Mouse (Mus musculus) liver, embryonic 14.5 days (tissue): ENCODE results near the gene Srsf10.

Experiments used
- CTCF ChIP-seq: IDR thresholded peaks from 2 replicates; pipeline ENCODE4 v1.5.1; 2016; ENCODE audit warnings: antibody characterized with exemption, low read depth, control low read depth
- EP300 ChIP-seq: IDR thresholded peaks from 2 replicates; pipeline ENCODE4 v1.6.1; 2016; ENCODE audit warnings: antibody characterized with exemption, low read depth

DNA sequence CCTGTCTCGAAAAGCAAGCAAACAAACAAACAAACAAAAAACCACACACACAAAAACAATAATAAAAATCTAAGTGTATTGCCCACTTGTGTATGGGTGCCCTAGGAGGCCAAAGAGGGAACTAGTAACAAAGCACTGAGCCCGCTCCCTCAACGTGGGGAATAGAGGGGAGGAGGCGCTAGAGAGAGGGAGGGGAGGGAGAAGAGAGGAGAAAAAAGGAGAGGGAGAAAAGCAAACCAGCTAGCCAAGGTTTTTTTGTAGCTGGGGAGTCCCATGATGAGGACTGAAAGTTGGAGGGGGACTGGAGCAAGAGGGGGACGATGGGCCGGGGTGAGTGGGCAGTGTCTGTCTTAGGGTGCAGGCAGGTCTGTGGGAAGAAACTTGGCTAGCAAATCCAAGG, 467 bp upstream of the Srsf10 start:
- no peak for TF ChIP-seq CTCF
- no peak for TF ChIP-seq EP300
